Mouse (Mus musculus) stomach, postnatal 0 days (tissue): Measurements from ENCODE around the gene Gramd1b. TPM values are rescaled to one million over a fixed set of nuclear protein-coding genes. Genes with fewer than 3 reads are reported as not detected.

ENCODE experiments used
- ATAC-seq: fragments of 200-750 bp; cut with Nextera tagmentation; 2 replicates; pipeline ENCODE4 v1.8.0; 2017; ENCODE audit not compliant: low FRiP score, low TSS enrichment
- DNase-seq: peaks from one replicate; pipeline ENCODE4 v3.0.0-alpha.2; 2016; ENCODE audit warnings: low spot score
- H3K27ac ChIP-seq: fragments of 300-500 bp; sonication (generic); replicated peaks from 2 replicates; pipeline ENCODE4 v1.5.1; 2014; ENCODE audit warnings: mild to moderate bottlenecking, control low read depth
- H3K27me3 ChIP-seq: fragments of 300-500 bp; sonication (generic); 2 replicates; pipeline ENCODE4 v1.6.1; 2014; ENCODE audit warnings: low read length; ENCODE audit not compliant: control insufficient read depth, insufficient read depth
- H3K36me3 ChIP-seq: fragments of 300-500 bp; sonication (generic); 2 replicates; pipeline ENCODE4 v1.6.1; 2014; ENCODE audit warnings: low read length, mixed read lengths; ENCODE audit not compliant: control insufficient read depth, insufficient read depth
- H3K4me1 ChIP-seq: fragments of 300-500 bp; sonication (generic); replicated peaks from 2 replicates; pipeline ENCODE4 v1.6.1; 2014; ENCODE audit warnings: antibody characterized with exemption; ENCODE audit not compliant: control insufficient read depth, insufficient read depth
- H3K4me2 ChIP-seq: fragments of 300-500 bp; sonication (generic); replicated peaks from 2 replicates; pipeline ENCODE4 v1.6.1; 2014; ENCODE audit warnings: low read depth, mild to moderate bottlenecking, control low read depth, moderate library complexity
- H3K4me3 ChIP-seq: fragments of 300-500 bp; sonication (generic); 2 replicates; pipeline ENCODE4 v1.5.1; 2014; ENCODE audit warnings: low read depth, low read length, control low read depth
- H3K9ac ChIP-seq: fragments of 300-500 bp; sonication (generic); 2 replicates; pipeline ENCODE4 v1.6.1; 2014; ENCODE audit warnings: mild to moderate bottlenecking, low read length, control low read depth, mixed read lengths
- H3K9me3 ChIP-seq: fragments of 300-500 bp; sonication (generic); 2 replicates; pipeline ENCODE4 v1.6.1; 2016; ENCODE audit warnings: low read length; ENCODE audit not compliant: control insufficient read depth
- CTCF ChIP-seq: IDR thresholded peaks from 2 replicates; pipeline ENCODE4 v1.5.1; 2016; ENCODE audit warnings: antibody characterized with exemption, low read depth, mild to moderate bottlenecking, moderate library complexity
- EP300 ChIP-seq: optimal IDR thresholded peaks from 2 replicates; pipeline ENCODE3; 2016; ENCODE audit warnings: antibody characterized with exemption
- WGBS: fragments of 180-500 bp; shearing (Covaris S2); extraction: QIAGEN DNeasy Blood & Tissue Kit; methylation state at CpG from one replicate; pipeline ENCODE4 v1.1.7; 2014; 5-methylcytosine and 5-hydroxymethylcytosine counted together
- polyA plus RNA-seq: library from polyadenylated mRNA; unstranded; fragments of >200 nt; fragmentation: Nextera tagmentation; extraction: Ambion mirVana; gene quantifications from 2 replicates; pipeline ENCODE4 v1.2.1, GENCODE M21; 2015

The Gramd1b gene
- polyA plus RNA-seq, 1 experiment from 2014 or later, result 1.8 TPM

DNA sequence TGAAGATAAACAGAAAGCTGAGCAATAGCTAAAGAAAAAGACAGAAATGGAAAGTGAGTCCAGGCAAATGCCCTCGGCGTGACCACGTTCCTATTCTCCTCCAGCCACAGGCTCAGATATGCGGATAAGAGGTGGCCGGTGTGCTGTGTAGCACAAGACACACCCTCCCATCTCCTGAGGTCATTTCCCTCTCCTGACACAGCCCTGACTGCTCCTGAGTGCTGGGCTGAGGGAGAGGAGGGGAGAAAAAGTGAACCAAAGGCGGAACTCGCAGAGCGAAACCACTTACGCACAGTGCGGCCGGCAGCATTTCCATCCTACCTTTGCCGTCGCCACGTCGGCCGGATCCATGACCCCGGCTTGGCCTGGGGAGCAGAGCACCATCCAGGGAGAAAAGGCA lies 139.8 kb downstream of the Gramd1b start:
- Histone ChIP-seq H3K9ac (no peak overlapping the region), H3K27ac (no peak overlapping the region), H3K4me3 (no peak overlapping the region), H3K9me3 (no peaks in the 10 kb centered on the region), H3K27me3 (no peaks in the 10 kb centered on the region), H3K4me2 (no peak overlapping the region), H3K36me3 (no peaks in the 10 kb centered on the region), H3K4me1 (no peaks in the 10 kb centered on the region)
- WGBS, result 76% methylated on average over 17 of the region's 17 CpGs
- TF ChIP-seq EP300 (no peak), CTCF (no peak)
- ATAC-seq, result peak; percentile 53; the same call in 1 of the 2 replicates
- DNase-seq, result no peak

DNA sequence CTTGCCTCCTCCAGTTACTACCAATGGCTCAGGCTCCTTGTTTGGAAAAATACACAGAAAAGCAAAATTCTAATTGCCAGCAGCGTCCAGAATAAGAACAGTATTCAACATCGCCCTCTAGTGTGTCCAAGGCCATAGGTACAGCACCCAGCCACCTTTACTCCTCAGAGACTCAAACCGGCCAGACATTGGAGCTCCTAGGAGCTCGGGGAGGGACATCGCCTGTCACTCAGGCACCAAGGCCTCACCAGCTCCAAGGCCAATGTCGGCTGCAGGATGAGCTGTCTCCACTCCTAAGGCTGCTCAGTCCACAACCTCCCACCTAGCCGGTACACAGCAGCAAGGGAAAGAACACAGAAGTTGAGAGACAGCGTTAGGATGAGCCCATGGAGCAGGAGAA lies 140.3 kb downstream of the Gramd1b start:
- TF ChIP-seq CTCF (peak; percentile 67), EP300 (no peak)
- Histone ChIP-seq H3K4me1 (no peaks in the 10 kb centered on the region), H3K4me2 (no peak overlapping the region), H3K27ac (no peak overlapping the region), H3K36me3 (no peaks in the 10 kb centered on the region), H3K9me3 (no peaks in the 10 kb centered on the region), H3K9ac (no peak overlapping the region), H3K27me3 (no peaks in the 10 kb centered on the region), H3K4me3 (no peak overlapping the region)
- 51% methylated on average over 8 of the region's 8 CpGs for WGBS
- DNase-seq (peak; percentile 48), ATAC-seq (peak; percentile 79)

DNA sequence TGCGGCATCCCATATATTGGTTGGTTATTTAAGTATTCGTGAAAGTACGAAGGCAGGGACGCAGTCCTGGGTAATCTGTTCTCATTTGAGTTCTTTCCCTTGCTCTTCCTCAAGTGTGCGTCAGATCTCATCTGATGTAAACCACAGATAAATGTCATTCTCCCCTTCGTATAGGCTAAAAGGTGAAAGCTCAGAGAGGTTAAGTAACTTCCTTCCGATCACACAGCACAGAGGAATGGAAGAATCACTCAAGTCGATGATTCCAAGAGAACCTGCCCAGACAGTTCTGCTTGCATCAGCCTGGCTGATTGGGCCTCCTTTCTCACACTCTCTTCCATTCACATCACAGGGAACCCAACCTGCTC lies 140.8 kb downstream of the Gramd1b start:
- Histone ChIP-seq H3K27me3 (no peaks in the 10 kb centered on the region), H3K9me3 (no peaks in the 10 kb centered on the region), H3K4me2 (no peak overlapping the region), H3K36me3 (no peaks in the 10 kb centered on the region), H3K4me1 (no peaks in the 10 kb centered on the region), H3K4me3 (no peak overlapping the region), H3K9ac (no peak overlapping the region), H3K27ac (no peak overlapping the region)
- WGBS, result 93% methylated on average over 8 of the region's 8 CpGs
- ATAC-seq (no peak), DNase-seq (no peak)
- TF ChIP-seq EP300, result no peak
- no peak for TF ChIP-seq CTCF

DNA sequence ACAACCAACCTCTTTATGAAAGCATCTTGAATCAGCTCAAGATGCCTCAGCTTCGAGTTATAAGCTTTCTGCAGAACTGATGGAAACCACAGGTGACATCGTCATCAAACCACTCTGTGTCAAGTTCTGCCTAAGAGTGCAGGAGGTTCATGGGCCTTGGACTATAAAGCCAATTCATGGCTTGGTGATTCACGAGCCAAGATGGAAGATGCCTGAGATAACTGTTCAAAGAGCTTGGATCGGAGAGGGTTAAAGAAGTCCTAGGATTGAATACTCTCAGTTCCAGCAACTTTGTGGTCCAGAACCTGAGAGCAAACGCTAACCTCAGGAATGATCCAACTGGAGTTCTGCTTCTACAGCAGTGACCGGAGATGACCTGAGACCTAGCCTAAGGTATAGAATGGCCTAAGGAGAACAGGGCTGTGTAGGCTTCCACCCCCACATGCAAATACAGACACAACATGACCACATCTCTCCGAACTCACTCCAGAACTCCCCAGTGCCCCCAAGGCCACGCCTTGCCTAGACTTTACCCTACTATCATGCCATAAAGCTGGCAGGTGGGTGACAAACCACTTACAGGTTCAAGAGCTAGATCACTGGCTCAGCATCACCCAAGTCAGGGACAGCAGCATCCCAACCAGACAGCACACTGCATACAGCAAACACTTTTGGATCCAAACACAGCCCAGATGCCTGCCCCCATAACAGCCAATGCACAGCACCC lies 141.4 kb downstream of the Gramd1b start:
- Histone ChIP-seq H3K9ac (no peak overlapping the region), H3K27me3 (no peaks in the 10 kb centered on the region), H3K27ac (no peak overlapping the region), H3K36me3 (no peaks in the 10 kb centered on the region), H3K4me1 (no peaks in the 10 kb centered on the region), H3K4me3 (no peak overlapping the region), H3K9me3 (no peaks in the 10 kb centered on the region), H3K4me2 (no peak overlapping the region)
- TF ChIP-seq CTCF (no peak), EP300 (no peak)
- 92% methylated on average over 8 of the region's 8 CpGs for WGBS
- ATAC-seq, result no peak
- no peak for DNase-seq

DNA sequence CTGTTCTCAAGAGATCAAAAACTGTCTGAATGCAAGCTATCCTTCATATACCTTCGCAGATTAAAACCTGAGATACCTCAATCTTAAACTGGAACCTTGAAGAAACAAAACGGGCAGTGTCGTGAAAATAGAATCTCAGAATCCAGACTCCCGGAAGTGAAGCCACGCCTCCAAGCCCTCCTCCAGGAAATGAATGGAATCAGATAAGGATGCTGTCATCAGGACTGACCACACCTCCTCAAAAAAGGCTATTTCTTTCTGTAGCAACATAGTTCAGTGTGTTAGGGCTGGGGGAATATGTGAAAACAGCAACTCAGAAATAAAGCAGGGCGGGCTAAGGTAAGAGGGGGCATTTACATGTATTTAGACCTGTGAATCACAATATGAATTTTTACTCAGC lies 142.0 kb downstream of the Gramd1b start:
- Histone ChIP-seq H3K27ac (no peak overlapping the region), H3K9me3 (no peaks in the 10 kb centered on the region), H3K4me1 (no peaks in the 10 kb centered on the region), H3K27me3 (no peaks in the 10 kb centered on the region), H3K9ac (no peak overlapping the region), H3K36me3 (no peaks in the 10 kb centered on the region), H3K4me2 (no peak overlapping the region), H3K4me3 (no peak overlapping the region)
- ATAC-seq (no peak), DNase-seq (no peak)
- TF ChIP-seq EP300 (no peak), CTCF (no peak)
- 72% methylated on average over 6 of the region's 6 CpGs for WGBS

DNA sequence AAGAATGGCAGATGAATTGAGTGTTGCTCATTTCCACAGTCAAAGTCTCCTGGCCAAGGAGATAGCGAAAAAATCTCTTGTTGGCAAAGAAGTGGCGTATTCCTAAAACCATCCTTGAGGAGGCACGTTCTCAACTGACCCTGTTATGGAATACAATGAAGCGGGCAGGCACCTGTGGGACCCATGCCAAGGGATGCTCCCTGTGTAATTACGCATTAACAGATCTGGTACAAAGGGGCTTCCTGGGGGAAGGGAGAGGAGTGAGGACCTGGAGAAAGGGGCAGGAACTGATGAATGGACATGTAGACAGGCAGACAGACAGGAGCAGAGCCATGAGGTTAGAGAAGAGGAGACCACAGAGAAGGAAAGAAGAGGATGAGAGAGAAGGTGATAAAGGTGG lies 146.4 kb downstream of the Gramd1b start:
- Histone ChIP-seq H3K4me3 (no peak overlapping the region), H3K4me2 (no peak overlapping the region), H3K9me3 (no peaks in the 10 kb centered on the region), H3K27ac (no peak overlapping the region), H3K27me3 (no peaks in the 10 kb centered on the region), H3K9ac (no peak overlapping the region), H3K36me3 (no peaks in the 10 kb centered on the region), H3K4me1 (no peaks in the 10 kb centered on the region)
- TF ChIP-seq EP300, result no peak
- no peak for TF ChIP-seq CTCF
- WGBS, result 86% methylated on average over 5 of the region's 5 CpGs
- no peak for DNase-seq
- no peak for ATAC-seq
